Mouse (Mus musculus) neural tube, embryonic 11.5 days (tissue): ENCODE results near the gene Eapp. TPM values are rescaled to one million over a fixed set of nuclear protein-coding genes. Genes with fewer than 3 reads are reported as not detected.
"Not testable (repeated sequence)": the region's sequence is repeated elsewhere in the genome, so short reads cannot be mapped to it uniquely, and the experiment has no call there.

Experiments
- ATAC-seq: fragments of 200-750 bp; cut with Nextera tagmentation; 2 replicates; pipeline ENCODE4 v1.8.0; 2017; ENCODE audit warnings: moderate number of reproducible peaks, mild to moderate bottlenecking, moderate TSS enrichment, moderate library complexity; ENCODE audit not compliant: insufficient read depth, low FRiP score, low TSS enrichment
- DNase-seq: peaks from one replicate; pipeline ENCODE4 v3.0.0-alpha.2; 2015; ENCODE audit warnings: low spot score
- H3K27ac ChIP-seq: fragments of 300-500 bp; sonication (generic); 2 replicates; pipeline ENCODE4 v1.5.1; 2014; ENCODE audit warnings: low read depth, mild to moderate bottlenecking, low read length
- H3K27me3 ChIP-seq: fragments of 300-500 bp; sonication (generic); 2 replicates; pipeline ENCODE4 v1.6.1; 2014; ENCODE audit warnings: mild to moderate bottlenecking, low read length, mixed read lengths; ENCODE audit not compliant: control insufficient read depth, insufficient read depth
- H3K36me3 ChIP-seq: fragments of 300-500 bp; sonication (generic); 2 replicates; pipeline ENCODE4 v1.6.1; 2014; ENCODE audit warnings: mild to moderate bottlenecking, low read length, moderate library complexity, mixed read lengths; ENCODE audit not compliant: control insufficient read depth, insufficient read depth
- H3K4me1 ChIP-seq: fragments of 300-500 bp; sonication (generic); 2 replicates; pipeline ENCODE4 v1.6.1; 2014; ENCODE audit warnings: low read length, mixed read lengths; ENCODE audit not compliant: control insufficient read depth, insufficient read depth
- H3K4me2 ChIP-seq: fragments of 300-500 bp; sonication (generic); 2 replicates; pipeline ENCODE4 v1.6.1; 2014; ENCODE audit warnings: low read depth, mild to moderate bottlenecking, moderate library complexity
- H3K4me3 ChIP-seq: fragments of 300-500 bp; sonication (generic); 2 replicates; pipeline ENCODE4 v1.5.1; 2014; ENCODE audit warnings: low read depth, low read length
- H3K9ac ChIP-seq: fragments of 300-500 bp; sonication (generic); 2 replicates; pipeline ENCODE4 v1.6.1; 2014; ENCODE audit warnings: mild to moderate bottlenecking, low read length
- H3K9me3 ChIP-seq: fragments of 300-500 bp; sonication (generic); 2 replicates; pipeline ENCODE4 v1.6.1; 2016; ENCODE audit warnings: low read length; ENCODE audit not compliant: control insufficient read depth
- WGBS: fragments of 180-500 bp; shearing (Covaris S2); extraction: QIAGEN DNeasy Blood & Tissue Kit; methylation state at CpG from one replicate; pipeline ENCODE4 v1.1.7; 2014; 5-methylcytosine and 5-hydroxymethylcytosine counted together
- polyA plus RNA-seq: library from polyadenylated mRNA; unstranded; fragments of >200 nt; fragmentation: Nextera tagmentation; extraction: Ambion mirVana; gene quantifications from 2 replicates; pipeline ENCODE4 v1.2.1, GENCODE M21; 2014

The Eapp gene
- polyA plus RNA-seq, result 77.0 and 80.1 TPM in 2 replicates

- Histone ChIP-seq H3K27me3 (no peaks in the 10 kb centered on the region), H3K9ac (peak within 1 kb of the TSS; percentile 85), H3K4me2 (peak within 1 kb of the TSS; percentile 81), H3K4me1 (peaks cover 3% of the 10 kb centered on the region; the same call in 1 of the 2 replicates), H3K27ac (peak within 1 kb of the TSS; percentile 96), H3K4me3 (peak within 1 kb of the TSS; percentile 80), H3K36me3 (peaks cover 2% of the 10 kb centered on the region; the same call in 1 of the 2 replicates), H3K9me3 (no peaks in the 10 kb centered on the region)
- peak; percentile 93 for DNase-seq
- peak; percentile 88 for ATAC-seq
- under 1% methylated on average over 57 of the region's 57 CpGs for WGBS
Observed at GRCm38 (mm10) chr12:54695511-54696241, at the start of gene Eapp. TSS of gene Eapp (minus strand) at chr12:54695897.

GRCm38 (mm10) chr12:54738661-54739243 lies 43.1 kb upstream of the Eapp start:
- H3K27ac ChIP-seq, H3K4me2 ChIP-seq: not testable (repeated sequence)

GRCm38 (mm10) chr12:54737891-54738660 lies 42.4 kb upstream of the Eapp start:
- H3K4me3 ChIP-seq, H3K9ac ChIP-seq, H3K27me3 ChIP-seq, H3K9me3 ChIP-seq, H3K4me2 ChIP-seq, H3K4me1 ChIP-seq, H3K27ac ChIP-seq, H3K36me3 ChIP-seq, DNase-seq: not testable (repeated sequence)
- ATAC-seq, result peak; percentile 84
- no CpG with 5 or more reads among the region's 21 CpGs for WGBS

More at GRCm38 (mm10) chr12:54738661-54739243, 43.1 kb upstream of the Eapp start:
- H3K4me1 ChIP-seq, H3K9ac ChIP-seq, H3K4me3 ChIP-seq, H3K27me3 ChIP-seq, H3K9me3 ChIP-seq, DNase-seq, H3K36me3 ChIP-seq: not testable (repeated sequence)
- peak; percentile 57 for ATAC-seq
- 0% methylated on average over 8 of the region's 33 CpGs for WGBS

- not testable (repeated sequence) for H3K27me3 ChIP-seq, H3K4me1 ChIP-seq, H3K27ac ChIP-seq, H3K4me3 ChIP-seq, DNase-seq, H3K9me3 ChIP-seq, H3K4me2 ChIP-seq, H3K36me3 ChIP-seq, H3K9ac ChIP-seq
- 6% methylated on average over 3 of the region's 49 CpGs for WGBS
- peak; percentile 52 for ATAC-seq
Observed at GRCm38 (mm10) chr12:54734307-54735131, 38.8 kb upstream of the Eapp start.

- not testable (repeated sequence) for H3K9ac ChIP-seq, DNase-seq, H3K36me3 ChIP-seq, H3K4me1 ChIP-seq, H3K9me3 ChIP-seq, H3K27ac ChIP-seq, H3K27me3 ChIP-seq, H3K4me3 ChIP-seq, H3K4me2 ChIP-seq
- peak; percentile 92 for ATAC-seq
- WGBS, result no CpG with 5 or more reads among the region's 56 CpGs
Observed at GRCm38 (mm10) chr12:54729140-54730059, 33.7 kb upstream of the Eapp start.

- not testable (repeated sequence) for H3K27me3 ChIP-seq, H3K9ac ChIP-seq, DNase-seq, H3K4me3 ChIP-seq, H3K36me3 ChIP-seq, H3K4me2 ChIP-seq, H3K4me1 ChIP-seq, H3K9me3 ChIP-seq, H3K27ac ChIP-seq
- peak; percentile 93 for ATAC-seq
- no CpG with 5 or more reads among the region's 56 CpGs for WGBS
Observed at GRCm38 (mm10) chr12:54718871-54719786, 23.4 kb upstream of the Eapp start.

- H3K9ac ChIP-seq, H3K27me3 ChIP-seq, H3K27ac ChIP-seq, H3K4me1 ChIP-seq, H3K4me2 ChIP-seq, ATAC-seq, H3K9me3 ChIP-seq, H3K36me3 ChIP-seq, H3K4me3 ChIP-seq, DNase-seq: not testable (repeated sequence)
- WGBS, result 77% methylated on average over 6 of the region's 11 CpGs
Observed at GRCm38 (mm10) chr12:54717516-54717915, 21.8 kb upstream of the Eapp start.
